Mouse (Mus musculus): ENCODE results near the gene Elmod3.

GRCm38 (mm10) chr6:72590111-72590510, 8.1 kb downstream of the Elmod3 start:
- TF ChIP-seq POLR2A (IDR thresholded peaks at IDR 0.05; ENCODE audit: borderline replicate concordance, insufficient read depth, low read length) (no peak), CTCF (IDR thresholded peaks at IDR 0.05; ENCODE audit: borderline replicate concordance, insufficient read depth, low read depth, low read length) (no peak)

All from cerebellum, adult 2 months (tissue).